Mouse (Mus musculus) testis, adult 2 months (tissue): ENCODE measurements around the gene Dnajc1. TPM values are rescaled to one million over a fixed set of nuclear protein-coding genes. Genes with fewer than 3 reads are reported as not detected.

ENCODE experiments used
- H3K27ac ChIP-seq: fragments of 200-500 bp; 2 replicates; pipeline ENCODE4 v1.5.1; 2012; ENCODE audit warnings: low read depth, low read length; ENCODE audit not compliant: control insufficient read depth, insufficient read depth
- H3K27me3 ChIP-seq: fragments of 200-500 bp; 2 replicates; pipeline ENCODE4 v1.6.1; 2012; ENCODE audit warnings: mild to moderate bottlenecking, low read length, moderate library complexity; ENCODE audit not compliant: control insufficient read depth, insufficient read depth
- H3K36me3 ChIP-seq: fragments of 200-500 bp; 2 replicates; pipeline ENCODE4 v1.6.1; 2012; ENCODE audit warnings: mild to moderate bottlenecking, low read length; ENCODE audit not compliant: control insufficient read depth, insufficient read depth
- H3K4me1 ChIP-seq: fragments of 200-500 bp; 2 replicates; pipeline ENCODE4 v1.6.1; 2012; ENCODE audit warnings: low read length; ENCODE audit not compliant: control insufficient read depth, insufficient read depth
- H3K4me3 ChIP-seq: fragments of 200-500 bp; 2 replicates; pipeline ENCODE4 v1.5.1; 2012; ENCODE audit warnings: low read depth, mild to moderate bottlenecking, low read length, moderate library complexity, mixed read lengths; ENCODE audit not compliant: control insufficient read depth
- CTCF ChIP-seq: fragments of 200-500 bp; IDR thresholded peaks from 2 replicates; pipeline ENCODE4 v1.5.1; 2012; ENCODE audit warnings: low read depth, mild to moderate bottlenecking, inconsistent platforms, low read length, moderate library complexity; ENCODE audit not compliant: control insufficient read depth, insufficient read depth, insufficient replicate concordance
- POLR2A ChIP-seq: fragments of 200-500 bp; IDR thresholded peaks from 2 replicates; pipeline ENCODE4 v1.6.1; 2012; ENCODE audit warnings: low read depth, mild to moderate bottlenecking, inconsistent platforms, low read length, moderate library complexity; ENCODE audit not compliant: control insufficient read depth
- polyA plus RNA-seq: library from polyadenylated mRNA; depleted of rRNA; stranded (reverse); fragments of >200 nt; gene quantifications from 2 replicates; pipeline ENCODE4 v1.2.3, GENCODE M21; 2012

Gene Dnajc1
- polyA plus RNA-seq, 1 experiment = 4.7 TPM

GRCm38 (mm10) chr2:18175234-18175633, 217.4 kb downstream of the Dnajc1 start:
- Histone ChIP-seq H3K4me3 (no peak overlapping the region), H3K27me3 (no peaks in the 10 kb centered on the region), H3K4me1 (no peaks in the 10 kb centered on the region), H3K36me3 (no peaks in the 10 kb centered on the region), H3K27ac (no peak overlapping the region)
- no peak for TF ChIP-seq POLR2A
- TF ChIP-seq CTCF = no peak

- Histone ChIP-seq H3K27ac (no peak overlapping the region), H3K4me1 (no peaks in the 10 kb centered on the region), H3K4me3 (no peak overlapping the region), H3K36me3 (peaks cover 1% of the 10 kb centered on the region; the same call in 1 of the 2 replicates), H3K27me3 (no peaks in the 10 kb centered on the region)
- TF ChIP-seq CTCF (no peak), POLR2A (no peak)
Observed at GRCm38 (mm10) chr2:18169174-18169948, 223.3 kb downstream of the Dnajc1 start.

- Histone ChIP-seq H3K4me1 (no peaks in the 10 kb centered on the region), H3K27me3 (no peaks in the 10 kb centered on the region), H3K4me3 (no peak overlapping the region), H3K27ac (no peak overlapping the region), H3K36me3 (peaks cover 1% of the 10 kb centered on the region; the same call in 1 of the 2 replicates)
- no peak for TF ChIP-seq CTCF
- TF ChIP-seq POLR2A = no peak
Observed at GRCm38 (mm10) chr2:18165511-18165910, 227.1 kb downstream of the Dnajc1 start.

- H3K27ac ChIP-seq = no peak overlapping the region
- no peaks in the 10 kb centered on the region for H3K27me3 ChIP-seq
- H3K4me3 ChIP-seq = no peak overlapping the region
- no peaks in the 10 kb centered on the region for H3K4me1 ChIP-seq
- TF ChIP-seq CTCF (no peak), POLR2A (no peak)
- H3K36me3 ChIP-seq = peaks cover 1% of the 10 kb centered on the region; the same call in 1 of the 2 replicates
Observed at GRCm38 (mm10) chr2:18160992-18161391, 231.6 kb downstream of the Dnajc1 start.

GRCm38 (mm10) chr2:18159426-18159825, 233.2 kb downstream of the Dnajc1 start:
- no peaks in the 10 kb centered on the region for H3K27me3 ChIP-seq
- no peak for TF ChIP-seq CTCF
- no peak overlapping the region for H3K4me3 ChIP-seq
- H3K4me1 ChIP-seq = no peaks in the 10 kb centered on the region
- H3K36me3 ChIP-seq = peaks cover 1% of the 10 kb centered on the region; the same call in 1 of the 2 replicates
- no peak overlapping the region for H3K27ac ChIP-seq

- H3K4me1 ChIP-seq = no peaks in the 10 kb centered on the region
- H3K36me3 ChIP-seq = peaks cover 1% of the 10 kb centered on the region; the same call in 1 of the 2 replicates
- TF ChIP-seq POLR2A (no peak), CTCF (no peak)
- H3K27ac ChIP-seq = no peak overlapping the region
- H3K4me3 ChIP-seq = no peak overlapping the region
- no peaks in the 10 kb centered on the region for H3K27me3 ChIP-seq
Observed at GRCm38 (mm10) chr2:18156131-18156530, 236.5 kb downstream of the Dnajc1 start.
